Mouse (Mus musculus) spleen, adult 12 weeks (tissue): ENCODE data around the gene Far2.

Experiments
- DNase-seq: peaks from one replicate; pipeline ENCODE4 v3.0.0; 2022; ENCODE audit warnings: low spot score

The Far2 gene

GRCm38 (mm10) chr6:148046881-148047649, at the start of gene Far2:
Gene Far2, plus strand, starts transcription at chr6:148047259.
- DNase-seq, result no peak

GRCm38 (mm10) chr6:148000483-148000882, 46.6 kb upstream of the Far2 start:
- no peak for DNase-seq

GRCm38 (mm10) chr6:148001071-148001470, 46.0 kb upstream of the Far2 start:
- no peak for DNase-seq

- no peak for DNase-seq
Measured at GRCm38 (mm10) chr6:148006118-148006837, 40.8 kb upstream of the Far2 start.

GRCm38 (mm10) chr6:148040759-148041158, 6.3 kb upstream of the Far2 start:
- DNase-seq, result no peak

GRCm38 (mm10) chr6:148047650-148047988, 560 bp downstream of the Far2 start:
- no peak for DNase-seq

- DNase-seq, result no peak
Measured at GRCm38 (mm10) chr6:148063131-148063530, 16.1 kb downstream of the Far2 start.

GRCm38 (mm10) chr6:148066267-148066666, 19.2 kb downstream of the Far2 start:
- DNase-seq, result no peak

- no peak for DNase-seq
Measured at GRCm38 (mm10) chr6:148068786-148069185, 21.7 kb downstream of the Far2 start.

GRCm38 (mm10) chr6:148073599-148073998, 26.5 kb downstream of the Far2 start:
- no peak for DNase-seq

- no peak for DNase-seq
Measured at GRCm38 (mm10) chr6:148074211-148074864, 27.3 kb downstream of the Far2 start.

GRCm38 (mm10) chr6:148083864-148084263, 36.8 kb downstream of the Far2 start:
- DNase-seq, result no peak

- no peak for DNase-seq
Measured at GRCm38 (mm10) chr6:148084403-148084802, 37.3 kb downstream of the Far2 start.

GRCm38 (mm10) chr6:148097039-148097438, 50.0 kb downstream of the Far2 start:
- DNase-seq, result no peak

GRCm38 (mm10) chr6:148101977-148102376, 54.9 kb downstream of the Far2 start:
- DNase-seq, result no peak

- no peak for DNase-seq
Measured at GRCm38 (mm10) chr6:148102434-148102833, 55.4 kb downstream of the Far2 start.

- DNase-seq, result no peak
Measured at GRCm38 (mm10) chr6:148104212-148104611, 57.2 kb downstream of the Far2 start.

- no peak for DNase-seq
Measured at GRCm38 (mm10) chr6:148105722-148106268, 58.7 kb downstream of the Far2 start.

GRCm38 (mm10) chr6:148108741-148109472, 61.8 kb downstream of the Far2 start:
- no peak for DNase-seq

- DNase-seq, result no peak
Measured at GRCm38 (mm10) chr6:148110996-148111633, 64.1 kb downstream of the Far2 start.

- no peak for DNase-seq
Measured at GRCm38 (mm10) chr6:148116371-148116770, 69.3 kb downstream of the Far2 start.

GRCm38 (mm10) chr6:148116907-148117306, 69.8 kb downstream of the Far2 start:
- DNase-seq, result no peak
